Mouse (Mus musculus): ENCODE data around the gene Slc22a2.

DNA sequence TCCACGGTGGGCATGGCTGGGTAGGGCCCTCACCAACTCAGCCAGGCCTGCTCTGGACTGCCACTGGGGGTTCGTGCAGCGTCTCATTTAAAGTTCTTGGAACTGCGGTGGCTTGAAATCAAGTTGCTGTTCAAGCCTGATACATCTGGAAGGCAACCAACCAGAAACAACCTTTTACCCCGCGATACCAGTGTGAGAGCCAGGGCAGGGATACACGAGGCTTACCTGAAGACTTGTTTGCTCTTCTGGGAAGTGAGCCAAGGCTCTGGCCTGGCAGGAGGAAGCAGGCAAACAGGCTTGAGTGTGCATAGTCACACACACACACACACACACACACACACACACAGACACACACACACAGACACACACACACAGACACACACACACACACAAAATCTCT, 91.7 kb downstream of the Slc22a2 start, which contains the start of gene Slc22a1:
- no peak for TF ChIP-seq CTCF (IDR thresholded peaks at IDR 0.05; ENCODE audit: insufficient read depth, low read length)
- no peak for TF ChIP-seq POLR2A (IDR thresholded peaks at IDR 0.05; ENCODE audit: borderline replicate concordance, extremely low read depth, low read depth, low read length)
